In genomic region chr3:108199231-108199630, GRCm38 (mm10) we compare ENCODE assay signal across 11 mouse cellular contexts. TPM values are rescaled to one million over a fixed set of nuclear protein-coding genes. Genes with fewer than 3 reads are reported as not detected.
DNase-seq lines count a peak whose midpoint lies in the region; ATAC-seq and TF ChIP-seq lines count a peak whose summit lies in the region.
"Had no signal": no experiment of that assay in that cellular context is flagged by ENCODE, and none has a peak within 500 bp of the region (broad histone marks: within the 10 kb centered on the region; RNA-seq: fewer than 3 reads in every experiment).

No protein-coding gene starts in this region.

- H3K9me3 ChIP-seq in forebrain, embryonic 11.5 days (ENCODE audit: control insufficient read depth, low read length): no peaks in the 10 kb centered on the region
- H3K9me3 ChIP-seq in forebrain, embryonic 16.5 days (ENCODE audit: control insufficient read depth, low read length): no peaks in the 10 kb centered on the region
- H3K9me3 ChIP-seq in E14TG2a.4 (ENCODE audit: low read length): no peaks in the 10 kb centered on the region
- no peaks in the 10 kb centered on the region for H3K9me3 ChIP-seq in liver, embryonic 12.5 days (replicated peaks)
- H3K9me3 ChIP-seq: forebrain, embryonic 15.5 days had no signal

- H3K4me3 ChIP-seq in forebrain, embryonic 11.5 days (ENCODE audit: low read depth, low read length): no peak overlapping the region
- no peak overlapping the region for H3K4me3 ChIP-seq in forebrain, embryonic 16.5 days (replicated peaks; ENCODE audit: low read length)
- H3K4me3 ChIP-seq in layer of hippocampus, adult 2 months: no peak overlapping the region
- peak overlapping the region; percentile 89; the same call in 1 of the 2 replicates for H3K4me3 ChIP-seq in E14TG2a.4 (replicated peaks; ENCODE audit: low read length)
- peak overlapping the region; percentile 72; the same call in 1 of the 2 replicates for H3K4me3 ChIP-seq in liver, embryonic 12.5 days

- WGBS in forebrain, embryonic 11.5 days: 87% methylated on average over 6 of the region's 6 CpGs
- WGBS in forebrain, embryonic 16.5 days: 91% methylated on average over 6 of the region's 6 CpGs
- WGBS in liver, embryonic 12.5 days (ENCODE audit: insufficient replicate concordance): 92% methylated on average over 6 of the region's 6 CpGs

- H3K9ac ChIP-seq in forebrain, embryonic 11.5 days (ENCODE audit: low read length): no peak overlapping the region
- no peak overlapping the region for H3K9ac ChIP-seq in forebrain, embryonic 16.5 days (replicated peaks; ENCODE audit: low read depth, low read length)
- H3K9ac ChIP-seq in liver, embryonic 12.5 days: peak overlapping the region; percentile 79; the same call in 1 of the 2 replicates

- no peak overlapping the region for H3K4me2 ChIP-seq in forebrain, embryonic 11.5 days (ENCODE audit: low read depth, low read length, severe bottlenecking)
- no peak overlapping the region for H3K4me2 ChIP-seq in forebrain, embryonic 16.5 days (ENCODE audit: low read length)
- H3K4me2 ChIP-seq in liver, embryonic 12.5 days: peak overlapping the region; percentile 80

- peaks cover 12% of the 10 kb centered on the region for H3K4me1 ChIP-seq in forebrain, embryonic 11.5 days (replicated peaks; ENCODE audit: control insufficient read depth, insufficient read depth, low read length)
- H3K4me1 ChIP-seq in forebrain, embryonic 16.5 days (replicated peaks; ENCODE audit: control insufficient read depth, insufficient read depth, low read length): peaks cover 39% of the 10 kb centered on the region
- peaks cover 59% of the 10 kb centered on the region for H3K4me1 ChIP-seq in E14TG2a.4 (replicated peaks; ENCODE audit: low read depth, low read length)
- H3K4me1 ChIP-seq in liver, embryonic 12.5 days: peaks cover 59% of the 10 kb centered on the region

- H3K36me3 ChIP-seq in forebrain, embryonic 11.5 days (ENCODE audit: control insufficient read depth, insufficient read depth, low read length): no peaks in the 10 kb centered on the region; the same call in none of the 2 replicates
- peaks cover 14% of the 10 kb centered on the region for H3K36me3 ChIP-seq in forebrain, embryonic 16.5 days (ENCODE audit: control insufficient read depth, insufficient read depth)
- H3K36me3 ChIP-seq in E14TG2a.4 (ENCODE audit: insufficient read depth, low read length): peaks cover 48% of the 10 kb centered on the region
- peaks cover 28% of the 10 kb centered on the region for H3K36me3 ChIP-seq in liver, embryonic 12.5 days

- TF ChIP-seq CTCF in layer of hippocampus, adult 2 months (conservative IDR thresholded peaks at IDR 0.05): no peak
- no peak for TF ChIP-seq CTCF in E14TG2a.4 (conservative IDR thresholded peaks at IDR 0.05; ENCODE audit: low read length)

- no peaks in the 10 kb centered on the region for H3K27me3 ChIP-seq in forebrain, embryonic 11.5 days (ENCODE audit: control insufficient read depth, insufficient read depth, low read length)
- H3K27me3 ChIP-seq in forebrain, embryonic 16.5 days (replicated peaks; ENCODE audit: control insufficient read depth, insufficient read depth, low read length): no peaks in the 10 kb centered on the region
- no peaks in the 10 kb centered on the region for H3K27me3 ChIP-seq in E14TG2a.4 (ENCODE audit: insufficient read depth, low read length)
- H3K27me3 ChIP-seq in liver, embryonic 12.5 days (replicated peaks): no peaks in the 10 kb centered on the region
- H3K27me3 ChIP-seq: forebrain, embryonic 15.5 days had no signal

- no peak overlapping the region for H3K27ac ChIP-seq in forebrain, embryonic 11.5 days (ENCODE audit: low read depth, low read length)
- no peak overlapping the region for H3K27ac ChIP-seq in forebrain, embryonic 16.5 days (ENCODE audit: low read length)
- H3K27ac ChIP-seq in layer of hippocampus, adult 2 months: peak overlapping the region; percentile 97; the same call in 1 of the 2 replicates
- peak overlapping the region; percentile 90 for H3K27ac ChIP-seq in liver, embryonic 12.5 days

- peak; percentile 46 for DNase-seq in forebrain, embryonic 11.5 days (ENCODE audit: low spot score)
- DNase-seq in layer of hippocampus, adult 2 months (ENCODE audit: low spot score in 2 of 2): no peak
- DNase-seq in layer of hippocampus, postnatal 25 days (ENCODE audit: extremely low spot score in 1 of 2, low spot score in 1 of 2): no peak
- DNase-seq in c-Kit-positive CD71-positive TER-119-positive erythroid progenitor cells, embryonic 14.5 days (ENCODE audit: low spot score): no peak
- no peak for DNase-seq in gastrocnemius, postnatal 10 days

- no peak for ATAC-seq in forebrain, embryonic 11.5 days (replicated peaks; ENCODE audit: low FRiP score)
- ATAC-seq in forebrain, embryonic 16.5 days: no peak
- no peak for ATAC-seq in liver, embryonic 12.5 days
- ATAC-seq: forebrain, embryonic 15.5 days; inflammation-experienced regulatory T-cells, adult 6 months had no signal

RNA-seq across cellular contexts. Expression of gene Cyb561d1, which starts 1.8 kb away (rescaled TPM):
- polyA plus RNA-seq in forebrain, embryonic 11.5 days (2014; fragmentation: Nextera tagmentation; extraction: Ambion mirVana): 3.1 and 3.2 TPM in 2 replicates
- polyA plus RNA-seq in forebrain, embryonic 16.5 days (2015; fragmentation: Nextera tagmentation; extraction: Ambion mirVana): 4.1 and 5.7 TPM in 2 replicates
- 10 to 100 TPM; 16.3 to 16.8 TPM for total RNA-seq in layer of hippocampus, adult 2 months (2021)
- total RNA-seq in layer of hippocampus, postnatal 25 days (2021): 10 to 100 TPM; 14.3 to 17.1 TPM
- polyA plus RNA-seq in liver, embryonic 12.5 days (2016; fragmentation: Nextera tagmentation; extraction: Ambion mirVana): 2.8 TPM in 2 replicates
- total RNA-seq in gastrocnemius, postnatal 10 days (2021): 1 to 10 TPM; 3.5 to 4.2 TPM

RNA-seq across cellular contexts. Expression of gene Atxn7l2, which starts 11.5 kb away (rescaled TPM):
- polyA plus RNA-seq in forebrain, embryonic 11.5 days (2014; fragmentation: Nextera tagmentation; extraction: Ambion mirVana): 22.3 and 24.3 TPM in 2 replicates
- 30.7 and 33.8 TPM in 2 replicates for polyA plus RNA-seq in forebrain, embryonic 16.5 days (2015; fragmentation: Nextera tagmentation; extraction: Ambion mirVana)
- 10 to 100 TPM; 31.9 to 34.6 TPM for total RNA-seq in layer of hippocampus, adult 2 months (2021)
- 10 to 100 TPM; 19.5 to 31.1 TPM for total RNA-seq in layer of hippocampus, postnatal 25 days (2021)
- 4.5 and 4.9 TPM in 2 replicates for polyA plus RNA-seq in liver, embryonic 12.5 days (2016; fragmentation: Nextera tagmentation; extraction: Ambion mirVana)
- 10 to 100 TPM; 13.2 to 18.4 TPM for total RNA-seq in gastrocnemius, postnatal 10 days (2021)

RNA-seq across cellular contexts. Expression of gene Amigo1, which starts 13.1 kb away (rescaled TPM):
- 4.2 and 5.2 TPM in 2 replicates for polyA plus RNA-seq in forebrain, embryonic 11.5 days (2014; fragmentation: Nextera tagmentation; extraction: Ambion mirVana)
- 10.1 and 12.0 TPM in 2 replicates for polyA plus RNA-seq in forebrain, embryonic 16.5 days (2015; fragmentation: Nextera tagmentation; extraction: Ambion mirVana)
- total RNA-seq in layer of hippocampus, adult 2 months (2021): 10 to 100 TPM; 69.7 to 79.0 TPM
- total RNA-seq in layer of hippocampus, postnatal 25 days (2021): 10 to 100 TPM; 66.8 to 67.7 TPM
- polyA plus RNA-seq in liver, embryonic 12.5 days (2016; fragmentation: Nextera tagmentation; extraction: Ambion mirVana): 1.1 and 1.2 TPM in 2 replicates
- 10 to 100 TPM; 30.7 to 31.6 TPM for total RNA-seq in gastrocnemius, postnatal 10 days (2021)

RNA-seq across cellular contexts. Expression of gene Sypl2, which starts 27.2 kb away (rescaled TPM):
- polyA plus RNA-seq in forebrain, embryonic 11.5 days (2014; fragmentation: Nextera tagmentation; extraction: Ambion mirVana): 2.3 and 3.5 TPM in 2 replicates
- polyA plus RNA-seq in forebrain, embryonic 16.5 days (2015; fragmentation: Nextera tagmentation; extraction: Ambion mirVana): 1.7 and 2.3 TPM in 2 replicates
- 1 to 10 TPM; 2.0 to 3.0 TPM for total RNA-seq in layer of hippocampus, adult 2 months (2021)
- 1 to 10 TPM; 2.9 to 3.6 TPM for total RNA-seq in layer of hippocampus, postnatal 25 days (2021)
- polyA plus RNA-seq in liver, embryonic 12.5 days (2016; fragmentation: Nextera tagmentation; extraction: Ambion mirVana): 0.12 and 0.14 TPM in 2 replicates
- 1,000 to 10,000 TPM in 1 of 2 experiments, 100 to 1,000 TPM in 1; 890 to 1,000 TPM for total RNA-seq in gastrocnemius, postnatal 10 days (2021)
- total RNA-seq: granulocyte monocyte progenitor cell, adult 5-6 weeks had no signal
- polyA plus RNA-seq: inflammation-experienced regulatory T-cells, adult 6 months had no signal

RNA-seq across cellular contexts. Expression of gene Gpr61, which starts 44.5 kb away (rescaled TPM):
- 0.25 and 0.32 TPM in 2 replicates for polyA plus RNA-seq in forebrain, embryonic 11.5 days (2014; fragmentation: Nextera tagmentation; extraction: Ambion mirVana)
- 2.4 and 4.3 TPM in 2 replicates for polyA plus RNA-seq in forebrain, embryonic 16.5 days (2015; fragmentation: Nextera tagmentation; extraction: Ambion mirVana)
- 10 to 100 TPM; 17.3 to 18.0 TPM for total RNA-seq in layer of hippocampus, adult 2 months (2021)
- 10 to 100 TPM; 15.2 to 18.6 TPM for total RNA-seq in layer of hippocampus, postnatal 25 days (2021)
- polyA plus RNA-seq in liver, embryonic 12.5 days (2016; fragmentation: Nextera tagmentation; extraction: Ambion mirVana): 0.04 TPM in 1 of 2 replicates, not detected in the other
- under 1 TPM; 0.14 to 0.27 TPM for total RNA-seq in gastrocnemius, postnatal 10 days (2021)
- total RNA-seq: granulocyte monocyte progenitor cell, adult 5-6 weeks had no signal
- polyA plus RNA-seq: inflammation-experienced regulatory T-cells, adult 6 months had no signal

Comparison
In these comparisons a context has a peak if more than half of its experiments do, and no peak if none do; other contexts are left out.
1. H3K27ac ChIP-seq: peak in layer of hippocampus, adult 2 months (single experiment) and liver, embryonic 12.5 days (single experiment); none in forebrain, embryonic 11.5 days (single experiment) and forebrain, embryonic 16.5 days (single experiment).
2. H3K4me3 ChIP-seq: peak in E14TG2a.4 (single experiment) and liver, embryonic 12.5 days (single experiment); none in forebrain, embryonic 11.5 days (single experiment), forebrain, embryonic 16.5 days (single experiment) and layer of hippocampus, adult 2 months (single experiment).